Mouse (Mus musculus) adrenal gland, adult 18-20 months (tissue): ENCODE measurements around the gene Epb41l2. TPM values are rescaled to one million over a fixed set of nuclear protein-coding genes. Genes with fewer than 3 reads are reported as not detected.

ENCODE experiments used
- DNase-seq, 2 experiments: peaks; one replicate each; pipeline ENCODE4 v3.0.0; 2021 to 2022; ENCODE audit warnings: low spot score in 2 of 2
- long read RNA-seq, 2 experiments: library from polyadenylated mRNA; stranded (forward); transcript quantifications; one replicate each; pipeline ENCODE4 v2.0.0; 2021
- total RNA-seq, 2 experiments: library from RNA; stranded (reverse); gene quantifications; 1 replicate in 1 of 2; 2 replicates in 1 of 2; pipeline ENCODE4 v1.2.3; 2021

Epb41l2 gene
- 10 to 100 TPM; 49.6 to 94.7 TPM for total RNA-seq
- long read RNA-seq, experiment 1, full-length matches to known transcripts = 7 of 31 reads
- long read RNA-seq, experiment 1, partial matches to known transcripts = 4 of 31 reads
- long read RNA-seq, experiment 1, other reads (novel, unspliced or antisense) = 20 of 31 reads
- long read RNA-seq, experiment 2, full-length matches to known transcripts = 6 of 15 reads
- long read RNA-seq, experiment 2, partial matches to known transcripts = 5 of 15 reads
- long read RNA-seq, experiment 2, other reads (novel, unspliced or antisense) = 4 of 15 reads

DNA sequence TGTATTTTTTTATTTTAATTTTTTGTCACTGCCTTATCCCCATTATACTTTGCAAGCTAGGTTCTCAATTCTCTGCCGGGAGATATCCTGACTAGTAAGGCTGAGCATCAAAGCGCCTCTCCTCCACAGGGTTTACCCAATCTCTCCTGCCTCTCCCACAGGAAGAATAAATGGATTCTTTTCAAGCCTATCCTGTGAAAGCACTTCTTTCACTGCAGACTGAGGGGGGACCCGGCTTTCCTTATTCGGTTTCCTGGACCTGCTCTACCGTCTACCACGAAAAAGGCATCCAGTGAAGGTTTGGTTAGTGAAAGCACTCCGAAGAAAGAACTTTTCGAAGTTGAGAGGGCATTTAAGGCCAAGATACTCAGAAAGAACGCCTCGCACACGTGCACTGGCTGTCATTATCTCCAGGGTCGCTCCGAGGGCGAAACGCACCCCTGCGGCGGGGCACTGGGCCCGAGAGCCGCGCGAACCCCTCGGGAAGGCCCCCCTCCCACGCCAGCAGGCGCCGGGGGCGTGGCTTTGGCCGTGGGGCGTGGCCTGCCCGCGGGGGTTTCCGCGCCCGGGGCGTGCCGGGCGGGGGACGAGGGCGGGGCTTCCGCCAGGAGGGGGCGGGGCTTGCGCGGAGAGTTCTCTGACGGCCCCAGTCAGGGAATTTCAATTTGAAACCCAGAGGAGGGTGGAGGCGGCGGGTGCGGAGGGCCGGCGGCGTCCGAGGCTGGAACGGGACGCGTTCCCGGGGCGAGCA is at the start of gene Epb41l2:
Epb41l2 (plus strand) TSS at position 591 of the 751 bp plus-strand sequence.
- peak; percentile 99 for DNase-seq

DNA sequence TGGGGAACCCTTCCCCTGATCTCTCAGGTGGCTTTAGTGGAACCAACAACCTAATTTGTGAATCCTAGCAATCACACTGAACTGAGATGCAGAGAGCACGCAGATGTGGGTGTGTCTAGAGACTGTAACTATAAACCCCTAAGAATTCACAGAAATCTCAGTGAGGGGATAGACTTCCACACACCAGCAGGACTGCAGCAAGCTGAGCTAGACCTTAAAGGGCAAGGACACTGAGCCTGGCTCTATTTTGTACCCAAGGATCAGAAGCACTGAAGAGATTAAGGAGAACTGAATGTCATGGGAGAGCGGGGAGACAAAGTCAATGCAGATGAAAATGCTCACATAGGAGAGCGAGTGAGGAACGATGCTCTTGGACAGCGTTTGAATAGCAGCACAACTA is 49.6 kb upstream of the Epb41l2 start:
- DNase-seq = no peak

- no peak for DNase-seq
Observed at GRCm38 (mm10) chr10:25310736-25311135, 48.9 kb upstream of the Epb41l2 start.

GRCm38 (mm10) chr10:25311554-25312212 is 47.9 kb upstream of the Epb41l2 start:
- no peak for DNase-seq

GRCm38 (mm10) chr10:25313856-25314584 is 45.6 kb upstream of the Epb41l2 start:
- DNase-seq = no peak

- DNase-seq = no peak
Observed at GRCm38 (mm10) chr10:25317665-25318064, 41.9 kb upstream of the Epb41l2 start.

GRCm38 (mm10) chr10:25318405-25318804 is 41.2 kb upstream of the Epb41l2 start:
- no peak for DNase-seq

GRCm38 (mm10) chr10:25319531-25319930 is 40.1 kb upstream of the Epb41l2 start:
- no peak for DNase-seq

- no peak for DNase-seq
Observed at GRCm38 (mm10) chr10:25321198-25321597, 38.4 kb upstream of the Epb41l2 start.

- no peak for DNase-seq
Observed at GRCm38 (mm10) chr10:25325690-25326089, 33.9 kb upstream of the Epb41l2 start.

DNA sequence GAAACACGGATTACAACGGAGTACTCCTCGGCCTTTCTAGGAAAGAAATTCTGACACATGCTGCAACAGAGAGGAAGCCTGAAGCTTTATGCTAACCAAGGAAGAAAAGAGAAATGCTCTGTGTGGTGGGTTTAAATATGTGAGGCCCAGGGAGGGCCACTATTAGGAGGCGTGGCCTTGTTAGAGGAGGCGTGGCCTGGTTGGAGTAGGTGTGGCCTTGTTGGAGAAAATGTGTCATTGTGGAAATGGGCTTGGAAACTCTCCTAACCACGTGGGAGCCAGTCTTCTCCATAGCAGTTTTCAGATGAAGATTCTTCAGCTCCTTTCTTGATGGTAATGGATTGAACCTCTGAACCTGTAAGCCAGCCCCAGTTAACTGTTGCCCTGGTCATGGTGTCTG is 32.1 kb upstream of the Epb41l2 start:
- no peak for DNase-seq

GRCm38 (mm10) chr10:25330094-25330493 is 29.5 kb upstream of the Epb41l2 start:
- no peak for DNase-seq

DNA sequence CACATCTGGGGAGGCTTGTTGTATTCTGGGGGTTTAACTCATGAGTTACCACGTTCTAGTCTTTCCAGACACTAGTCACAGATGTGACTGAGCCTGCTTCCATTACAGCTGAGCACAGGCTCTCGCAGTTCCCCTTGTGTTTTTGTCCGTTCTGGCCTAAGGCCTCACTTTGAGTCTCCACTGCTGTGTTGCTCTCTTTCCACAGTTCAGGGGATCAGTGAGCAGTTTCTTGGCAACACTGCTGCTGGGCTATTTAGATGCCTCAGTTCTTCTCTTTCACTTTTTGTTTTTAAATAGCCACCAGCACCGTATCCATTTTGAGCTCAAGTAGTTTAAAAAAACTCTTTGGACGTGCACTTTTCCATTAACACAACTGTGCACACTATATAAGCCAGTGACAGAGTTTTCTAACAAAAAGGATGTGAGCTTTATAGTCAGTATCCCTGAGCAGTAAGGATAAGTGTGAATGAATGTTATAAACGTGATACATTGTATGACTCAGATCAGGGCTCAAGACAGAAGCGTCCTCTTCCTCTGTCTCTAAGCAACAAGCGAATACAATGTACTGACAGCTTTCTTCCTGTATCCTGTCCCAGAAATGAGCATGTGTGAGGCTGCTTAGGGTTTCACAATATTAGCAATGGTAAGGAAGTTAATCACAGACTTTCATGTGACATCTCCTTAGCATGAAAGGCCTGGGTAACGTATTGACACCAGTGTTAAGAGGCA is 28.1 kb upstream of the Epb41l2 start:
- DNase-seq = no peak

DNA sequence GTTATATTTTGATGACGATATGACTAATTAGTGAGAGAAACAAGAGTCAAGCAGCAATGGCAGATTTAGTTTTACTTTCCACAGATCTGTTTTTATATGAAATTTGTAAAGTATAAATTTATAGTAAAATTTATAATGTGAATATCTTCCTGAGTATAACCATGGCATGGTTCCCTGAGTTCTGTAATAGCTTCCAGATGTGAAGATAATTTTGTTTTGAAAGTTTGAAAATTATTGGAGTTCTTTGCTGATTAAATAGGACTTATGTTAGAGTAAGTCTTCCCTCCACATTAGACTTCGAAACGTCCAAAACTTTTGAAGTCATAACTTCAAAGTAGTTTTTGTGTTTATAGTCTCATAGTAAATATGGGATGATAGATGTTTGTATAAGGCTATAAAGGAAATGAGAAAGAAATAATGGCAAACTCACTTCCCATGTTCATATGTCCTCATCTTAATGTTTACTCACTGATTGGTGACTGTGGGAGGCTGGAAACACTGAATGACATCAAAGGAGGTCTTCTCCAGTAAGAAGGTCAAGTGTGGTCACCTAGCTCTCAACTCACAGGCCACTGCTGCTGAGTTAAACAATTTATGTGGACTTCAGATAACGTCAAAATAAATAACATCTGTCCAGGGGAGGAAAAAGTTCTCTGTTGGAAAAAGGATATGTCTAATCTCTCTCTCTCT is 26.1 kb upstream of the Epb41l2 start:
- DNase-seq = no peak

- no peak for DNase-seq
Observed at GRCm38 (mm10) chr10:25340675-25341074, 18.9 kb upstream of the Epb41l2 start.

GRCm38 (mm10) chr10:25342801-25343200 is 16.8 kb upstream of the Epb41l2 start:
- no peak for DNase-seq

GRCm38 (mm10) chr10:25353941-25354340 is 5.7 kb upstream of the Epb41l2 start:
- DNase-seq = no peak

GRCm38 (mm10) chr10:25354390-25354789 is 5.2 kb upstream of the Epb41l2 start:
- DNase-seq = no peak

DNA sequence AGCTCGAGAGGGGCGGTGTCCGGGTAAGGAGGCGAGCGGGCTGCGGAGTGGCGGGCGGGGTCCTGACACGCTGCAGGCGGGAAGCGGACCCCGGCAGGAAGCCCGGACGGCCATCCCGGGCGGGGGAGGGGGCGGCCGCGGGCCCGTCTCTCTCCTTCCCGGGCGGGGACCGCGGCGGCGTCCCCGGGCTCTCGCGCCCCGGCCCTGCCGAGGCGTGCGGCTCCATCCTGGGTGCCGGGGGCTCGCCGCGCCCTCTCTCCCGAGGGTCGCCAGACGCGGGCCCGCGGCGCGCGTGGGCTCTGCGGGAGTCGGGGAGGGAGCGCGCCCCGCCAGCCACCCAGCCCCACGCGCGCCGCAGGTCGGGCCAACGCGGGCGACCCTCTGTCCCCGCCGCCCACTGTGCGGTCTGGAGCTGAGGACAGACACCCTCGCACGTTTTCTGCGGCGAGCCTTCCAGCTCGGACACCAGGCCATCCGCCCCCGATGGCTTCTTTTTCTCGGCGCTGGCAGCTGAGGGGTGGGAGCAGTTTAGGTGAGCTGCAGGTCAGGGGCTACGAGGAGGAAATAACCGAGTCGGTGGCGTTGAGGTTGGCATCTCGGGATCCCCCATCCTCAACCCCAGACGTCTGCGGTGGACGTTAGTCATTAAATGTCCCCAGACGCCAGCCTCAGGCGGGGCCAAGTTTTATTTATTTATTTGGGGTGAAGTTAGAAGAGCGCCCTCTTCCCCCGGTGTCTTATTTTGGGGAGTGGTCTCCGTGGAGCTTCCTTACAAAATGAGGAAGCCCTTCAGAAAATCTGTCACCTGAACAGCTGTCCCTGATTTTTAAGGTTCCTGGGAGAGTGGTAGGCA is 587 bp downstream of the Epb41l2 start:
- DNase-seq = peak; percentile 27 to 37
